Mouse (Mus musculus) megakaryocyte progenitor cell, adult 5-6 weeks (primary cell): Measurements from ENCODE around the gene Vegfc. TPM values are rescaled to one million over a fixed set of nuclear protein-coding genes. Genes with fewer than 3 reads are reported as not detected.

ENCODE experiments used
- ATAC-seq: replicated peaks from 2 replicates; pipeline ENCODE4 v1.8.0; 2016; ENCODE audit warnings: mild to moderate bottlenecking, moderate TSS enrichment, inconsistent platforms; ENCODE audit not compliant: poor library complexity
- total RNA-seq, 2 experiments: library from RNA; stranded (forward) in 1 of 2; stranded (reverse) in 1 of 2; fragments of 157-497, 149-512 nt in 1 of 2; fragments of 200-1000 nt in 1 of 2; gene quantifications; 2 replicates each; pipeline versions ENCODE4 v1.2.3 to v1.2.4; 2015 to 2017

Gene Vegfc
- total RNA-seq (2015) (1.2 TPM in 2 replicates), total RNA-seq (2017) (0.37 TPM in 1 of 2 replicates, not detected in the other)

DNA sequence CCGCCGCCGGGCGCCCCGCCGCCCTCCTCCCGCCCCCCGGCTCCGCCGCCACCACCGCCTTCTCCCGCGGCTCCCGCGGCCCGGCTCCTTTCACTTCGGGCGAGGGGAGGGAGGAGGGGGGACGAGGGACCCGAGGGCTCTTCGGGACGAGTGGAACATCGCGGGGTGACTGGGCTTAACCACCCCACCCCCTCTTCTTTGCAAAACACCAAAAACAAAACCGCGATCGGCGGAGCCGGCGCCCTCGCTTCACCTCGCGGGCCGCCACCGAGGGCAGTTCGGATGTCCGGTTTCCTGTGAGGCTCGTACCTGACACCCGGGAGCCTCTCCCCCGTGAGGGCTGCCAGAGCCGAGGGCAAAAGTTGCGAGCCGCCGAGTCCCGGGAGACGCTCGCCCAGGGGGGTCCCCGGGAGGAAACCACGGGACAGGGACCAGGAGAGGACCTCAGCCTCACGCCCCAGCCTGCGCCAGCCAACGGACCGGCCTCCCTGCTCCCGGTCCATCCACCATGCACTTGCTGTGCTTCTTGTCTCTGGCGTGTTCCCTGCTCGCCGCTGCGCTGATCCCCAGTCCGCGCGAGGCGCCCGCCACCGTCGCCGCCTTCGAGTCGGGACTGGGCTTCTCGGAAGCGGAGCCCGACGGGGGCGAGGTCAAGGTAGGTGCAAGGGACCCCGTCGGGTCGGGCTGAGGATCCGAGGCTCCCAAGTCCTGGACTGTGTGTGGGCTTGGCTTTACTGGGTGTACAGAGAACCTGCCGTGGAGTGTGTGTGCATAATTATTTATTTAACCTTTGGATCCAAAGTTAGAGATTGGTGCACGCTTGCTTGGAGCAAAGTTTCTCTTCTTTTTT, at the start of gene Vegfc:
Gene Vegfc (plus strand): TSS at position 336 of the 850 bp plus-strand sequence.
- ATAC-seq, result peak; percentile 50

DNA sequence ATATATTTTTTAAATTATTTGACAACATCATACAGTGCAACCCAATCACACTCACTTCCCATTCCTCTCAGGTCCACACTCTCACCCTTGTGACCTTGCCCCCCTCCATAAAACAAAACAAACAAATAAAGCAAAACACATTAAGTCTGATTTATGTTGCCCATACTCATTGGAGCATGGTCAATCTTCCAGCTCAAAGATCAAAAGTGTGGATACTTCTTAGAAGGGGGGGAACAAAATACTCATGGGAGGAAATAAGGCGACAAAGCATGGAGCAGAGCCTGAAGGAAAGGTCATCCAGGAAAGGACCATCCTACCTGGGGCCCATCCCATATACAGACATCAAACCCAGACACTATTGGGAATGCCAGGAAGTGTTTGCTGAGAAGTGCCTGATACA, 42.8 kb upstream of the Vegfc start:
- no peak for ATAC-seq

DNA sequence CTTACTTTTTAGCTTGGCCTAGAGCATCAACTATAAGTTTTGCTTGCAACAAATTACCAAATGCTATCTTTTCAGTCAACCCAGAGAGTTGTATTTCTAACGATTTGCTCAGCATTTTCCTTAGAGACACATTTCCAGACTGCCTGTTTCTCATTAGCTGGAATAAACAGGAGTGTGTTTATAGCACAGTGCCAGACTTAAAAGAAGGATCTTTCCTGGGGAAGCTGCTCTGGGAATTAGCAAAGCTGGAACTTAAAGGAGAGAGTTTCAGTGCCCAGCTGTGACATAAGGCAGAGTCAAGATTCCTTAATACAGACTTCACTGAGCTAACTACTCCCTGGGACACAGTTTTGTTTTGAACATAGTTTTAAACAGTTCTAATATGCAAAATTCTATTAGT, 34.8 kb upstream of the Vegfc start:
- no peak for ATAC-seq

DNA sequence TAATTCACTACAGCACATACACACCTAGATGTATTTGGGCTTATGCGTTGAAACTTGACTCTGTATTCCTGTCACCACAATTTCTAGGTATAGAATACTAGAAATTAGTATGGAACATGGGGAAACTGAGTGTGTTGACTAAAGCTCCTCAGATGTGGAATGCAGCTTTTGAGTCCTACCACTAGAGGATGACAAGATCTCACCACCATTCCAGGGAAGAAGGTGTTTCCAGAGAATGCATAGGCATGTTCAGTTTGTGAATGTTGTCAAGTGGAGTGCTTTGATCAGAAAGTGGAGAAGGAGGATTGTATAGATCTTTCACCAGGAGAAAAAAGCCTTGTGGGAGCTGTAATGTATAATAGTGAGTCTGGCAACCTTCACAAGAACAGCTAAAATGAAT, 33.9 kb upstream of the Vegfc start:
- no peak for ATAC-seq

DNA sequence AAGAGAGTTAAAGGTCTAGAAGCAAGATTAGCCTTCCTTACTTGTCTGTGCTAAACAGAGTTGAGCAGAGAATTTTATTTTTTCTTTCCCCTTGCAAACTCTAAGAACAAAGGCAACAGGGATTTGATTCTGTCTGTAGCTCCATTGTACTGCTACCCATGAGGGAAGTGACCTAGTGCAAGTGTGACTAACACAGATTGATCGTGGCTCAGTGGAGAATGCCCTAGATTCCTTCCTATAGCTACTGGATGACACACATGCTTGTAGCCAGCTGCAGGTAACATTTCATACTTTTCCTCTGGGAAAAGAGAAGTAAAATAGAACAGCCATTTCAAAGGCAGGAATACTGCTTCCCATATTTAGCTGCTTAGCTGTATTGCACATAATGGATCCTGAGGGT, 24.2 kb upstream of the Vegfc start:
- no peak for ATAC-seq

DNA sequence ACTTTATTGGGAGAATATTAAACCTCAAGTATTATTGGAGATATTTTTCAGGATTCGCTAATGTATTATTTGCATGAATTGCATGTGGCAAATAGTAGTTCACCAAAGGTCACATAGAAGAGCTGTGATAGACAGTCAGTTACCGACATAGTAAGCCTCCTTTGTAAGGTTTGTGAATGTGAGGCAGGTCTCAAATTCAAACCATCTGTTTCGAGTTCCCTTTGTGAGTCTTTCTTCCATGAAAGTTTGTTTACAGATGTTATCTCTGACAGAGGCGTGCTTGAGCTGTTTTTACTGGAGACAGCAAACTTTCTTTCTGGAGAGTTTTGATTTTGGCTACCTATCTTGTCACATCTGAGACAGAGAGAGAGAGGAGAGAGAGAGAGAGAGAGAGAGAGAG, 11.9 kb upstream of the Vegfc start:
- ATAC-seq, result no peak

DNA sequence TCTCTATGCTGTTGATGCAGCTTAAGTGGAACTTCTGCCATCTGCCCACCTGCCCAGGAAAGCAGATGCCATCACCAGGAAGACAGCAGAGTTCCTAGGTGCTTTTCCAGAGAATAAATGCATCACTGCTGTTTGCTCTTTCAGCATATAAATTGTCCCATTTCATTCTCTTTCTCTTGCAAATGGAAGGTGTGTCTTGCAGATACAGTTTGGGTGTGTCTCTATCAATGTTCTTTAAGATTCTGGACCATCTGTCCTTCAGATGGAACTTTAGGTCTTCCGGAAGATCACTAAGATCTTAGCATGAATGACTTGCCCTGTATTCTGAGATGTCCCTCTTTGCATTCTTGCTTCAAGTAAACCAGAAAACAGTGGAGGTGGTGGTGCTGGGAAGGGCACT, 1.1 kb upstream of the Vegfc start:
- no peak for ATAC-seq

DNA sequence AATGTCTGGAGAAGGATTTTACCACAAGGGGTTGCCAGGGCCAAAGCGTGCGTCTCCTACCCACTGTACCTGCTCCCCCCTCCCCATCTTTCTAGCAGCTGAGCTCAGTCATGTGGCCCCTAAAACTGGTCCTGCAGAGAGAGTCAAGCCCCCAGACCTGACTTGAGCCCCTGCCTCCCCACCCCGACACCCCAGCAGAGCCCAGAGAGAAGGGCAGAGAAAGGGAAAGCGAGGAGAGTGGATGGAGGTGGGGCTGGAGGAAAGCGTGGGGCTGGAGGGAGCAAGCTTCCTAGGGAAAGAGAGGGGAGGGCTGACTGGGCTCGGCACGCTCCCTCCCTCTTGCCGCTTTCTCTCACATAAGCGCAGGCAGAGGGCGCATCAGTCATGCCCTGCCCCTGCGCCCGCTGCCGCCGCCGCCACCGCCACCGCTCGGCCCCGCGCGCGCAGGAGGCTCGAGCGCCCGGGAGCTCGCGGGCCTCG, 575 bp upstream of the Vegfc start:
- ATAC-seq, result peak; percentile 73

DNA sequence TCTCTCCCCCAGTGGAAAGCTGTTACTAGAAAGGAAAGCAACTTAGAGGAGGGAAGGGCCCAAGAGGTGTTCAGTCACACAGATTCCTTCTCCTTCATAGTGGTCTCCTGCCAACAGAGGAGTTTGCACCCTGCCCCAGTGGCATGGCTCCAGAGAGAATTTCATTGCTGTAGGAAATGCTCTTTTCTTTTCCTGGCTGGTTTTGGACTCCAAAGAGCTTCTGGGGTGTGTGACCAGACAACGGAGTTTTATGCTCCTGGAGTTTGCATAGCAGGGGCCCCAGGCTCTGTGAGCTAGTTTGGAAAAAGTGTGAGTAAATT, 675 bp downstream of the Vegfc start:
- 0 out of 2 replicates have a peak, but pooled peaks have one; percentile 1 for ATAC-seq

DNA sequence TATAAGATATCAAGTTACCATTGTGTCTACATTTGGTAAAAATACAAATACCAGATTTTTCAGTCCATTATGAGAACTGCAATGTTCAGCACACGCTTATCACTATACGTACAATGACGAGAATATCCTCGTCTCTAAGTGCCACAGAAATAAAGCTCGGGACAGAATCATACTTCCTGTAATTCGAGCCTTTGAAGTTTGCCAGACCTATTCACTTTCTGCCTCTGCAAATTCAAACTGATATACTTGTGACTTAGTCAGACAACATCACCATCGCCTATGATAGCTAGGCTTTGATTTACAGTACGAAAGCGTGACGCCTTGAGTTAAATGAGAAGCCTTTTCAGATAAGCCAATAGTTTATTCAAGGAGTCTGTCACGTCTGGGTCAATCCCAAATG, 1.6 kb downstream of the Vegfc start:
- ATAC-seq, result no peak

DNA sequence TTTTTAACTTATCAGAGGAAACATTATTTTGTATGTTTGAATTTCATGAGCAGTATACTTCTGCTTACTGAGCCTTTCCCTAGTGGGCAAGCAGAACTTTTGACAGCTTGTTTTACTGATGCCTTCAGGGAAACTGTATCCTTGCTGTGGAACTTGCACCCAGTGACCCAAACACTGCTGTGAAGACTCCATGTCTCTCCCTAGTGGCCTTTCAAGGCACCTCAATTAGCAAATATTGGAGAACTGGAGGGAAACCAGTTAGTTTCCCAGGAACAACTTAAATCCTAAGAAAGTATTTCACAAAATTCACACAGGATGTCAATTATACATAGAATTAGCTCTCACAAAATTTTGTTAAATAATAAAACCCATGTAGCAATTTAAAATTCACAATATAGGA, 2.2 kb downstream of the Vegfc start:
- peak; percentile 36 for ATAC-seq

DNA sequence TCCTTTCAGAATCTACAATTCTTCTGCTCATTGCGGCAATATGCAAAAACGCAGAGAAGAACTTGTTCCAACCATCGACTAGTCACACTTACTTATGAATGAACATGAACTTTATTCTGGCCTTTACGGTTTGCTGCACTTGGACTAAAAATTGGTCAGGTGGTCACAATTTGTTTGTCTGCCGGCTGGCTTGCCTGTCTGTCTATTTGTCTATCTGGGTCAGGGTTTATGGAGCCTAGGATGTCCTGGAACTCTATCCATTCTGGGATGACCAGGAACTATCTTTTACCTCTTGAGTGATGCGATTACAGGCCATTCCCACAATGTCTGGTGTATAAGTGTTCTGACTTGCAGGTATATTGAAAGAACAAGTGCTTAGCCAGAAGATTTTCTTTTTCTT, 8.5 kb downstream of the Vegfc start:
- no peak for ATAC-seq

DNA sequence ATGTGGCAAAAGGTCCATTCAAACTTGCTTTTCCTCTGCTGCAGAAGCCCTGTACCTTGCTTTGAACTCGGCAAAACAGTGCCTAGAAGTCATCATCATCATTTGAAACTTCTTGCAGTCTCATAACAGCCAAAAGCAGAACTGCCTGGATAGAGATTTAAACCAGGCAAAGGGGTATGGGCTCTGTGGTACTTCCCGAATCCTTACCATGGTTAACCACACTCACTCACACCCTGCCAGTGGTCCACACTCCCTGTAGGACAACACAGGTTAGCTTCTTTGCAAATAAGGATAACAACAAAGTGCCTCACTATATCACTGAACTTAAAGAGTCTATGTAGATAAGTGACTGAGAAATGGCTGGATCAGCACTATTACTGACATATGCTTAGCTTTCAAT, 9.7 kb downstream of the Vegfc start:
- ATAC-seq, result peak; percentile 93

DNA sequence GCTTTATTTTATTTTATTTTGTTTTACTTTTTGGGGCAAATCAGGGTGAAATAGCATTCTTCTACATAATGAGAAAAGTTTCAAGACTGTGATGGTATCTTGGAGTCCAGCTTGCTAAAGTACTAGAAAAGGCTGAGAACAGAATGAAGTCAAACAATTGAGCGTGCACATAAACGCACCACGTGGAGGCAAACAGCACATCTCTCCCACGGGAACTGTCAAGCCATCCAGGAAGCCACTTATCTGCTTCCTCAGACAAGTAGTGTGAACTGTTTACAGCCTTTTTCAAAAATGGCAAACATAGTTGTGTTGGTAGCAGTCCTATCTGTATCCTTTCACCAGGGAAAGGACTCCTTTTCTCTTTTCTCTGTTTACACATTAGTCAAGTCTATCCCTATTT, 11.8 kb downstream of the Vegfc start:
- no peak for ATAC-seq

DNA sequence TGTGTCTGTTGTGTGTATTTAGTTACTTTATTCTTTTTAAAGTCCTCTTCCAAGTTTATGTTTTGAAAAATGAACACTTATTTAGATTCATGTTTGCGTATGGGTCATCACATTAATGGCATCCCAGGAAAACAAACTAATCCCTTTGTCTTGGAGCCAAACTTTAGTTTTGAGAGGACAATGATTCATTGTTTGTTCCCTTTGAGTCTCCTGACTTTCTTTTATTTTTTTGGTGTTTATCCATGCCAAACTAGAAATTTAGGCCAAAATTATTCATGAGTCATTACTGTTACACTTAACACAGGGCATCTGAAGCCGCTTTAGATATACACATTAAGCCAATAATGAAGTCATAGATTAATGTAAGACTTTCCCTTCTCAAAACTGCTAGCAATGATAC, 12.5 kb downstream of the Vegfc start:
- ATAC-seq, result no peak

DNA sequence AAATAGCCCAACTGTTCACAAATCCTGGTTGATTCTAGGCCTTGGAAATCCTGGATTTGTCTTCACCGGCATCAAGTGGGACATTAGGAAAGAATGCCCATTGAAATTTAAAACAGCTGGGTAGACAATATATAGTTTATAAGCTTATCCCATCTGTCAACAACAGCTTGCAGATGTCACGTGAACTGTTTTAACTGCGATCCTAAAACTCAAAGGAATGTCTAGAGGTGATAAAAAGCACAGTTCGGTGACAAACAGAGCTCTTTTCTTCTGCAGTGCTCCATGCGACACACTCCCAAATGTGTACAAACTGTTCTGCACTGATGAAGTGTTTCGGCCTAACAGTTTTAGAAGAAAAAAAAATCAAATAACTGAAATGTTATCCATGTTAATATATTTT, 22.7 kb downstream of the Vegfc start:
- ATAC-seq, result no peak

DNA sequence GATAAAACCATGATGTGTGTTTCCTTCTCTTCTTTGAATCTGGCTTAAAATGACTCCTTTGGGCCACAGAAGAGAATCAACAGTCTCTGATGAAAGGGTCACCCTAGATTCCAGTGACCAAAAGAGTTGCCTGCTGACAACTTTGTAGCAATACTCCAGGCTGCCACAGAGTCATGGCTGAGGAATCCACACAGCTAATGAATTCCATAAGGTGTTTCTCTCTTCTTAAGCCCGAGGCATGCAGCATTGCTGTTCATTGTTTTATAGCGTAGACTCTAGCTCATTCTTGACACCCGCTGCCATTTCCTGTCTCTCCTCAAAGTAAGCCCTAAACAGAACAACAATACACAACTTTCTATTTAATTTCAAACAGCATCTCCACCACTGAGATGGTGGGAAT, 37.2 kb downstream of the Vegfc start:
- ATAC-seq, result no peak

DNA sequence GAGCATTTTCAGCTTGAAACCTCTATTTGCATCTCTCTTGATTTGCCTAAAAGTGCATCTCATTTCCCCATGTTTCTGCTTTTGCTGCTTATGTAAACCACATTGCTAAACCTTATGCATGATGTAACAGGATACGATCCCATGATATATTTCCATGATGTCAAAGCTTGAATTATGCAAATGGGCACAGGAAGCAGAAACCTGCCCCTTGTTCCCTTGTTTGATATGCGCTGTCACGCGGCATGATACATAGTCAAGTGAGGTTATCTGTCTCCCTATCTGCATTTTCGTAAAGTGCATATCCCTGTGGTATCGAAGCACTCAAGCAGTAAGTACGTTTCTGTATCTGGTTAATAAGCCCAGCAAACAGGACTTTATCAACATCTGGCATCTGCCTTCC, 42.7 kb downstream of the Vegfc start:
- ATAC-seq, result peak; percentile 95

DNA sequence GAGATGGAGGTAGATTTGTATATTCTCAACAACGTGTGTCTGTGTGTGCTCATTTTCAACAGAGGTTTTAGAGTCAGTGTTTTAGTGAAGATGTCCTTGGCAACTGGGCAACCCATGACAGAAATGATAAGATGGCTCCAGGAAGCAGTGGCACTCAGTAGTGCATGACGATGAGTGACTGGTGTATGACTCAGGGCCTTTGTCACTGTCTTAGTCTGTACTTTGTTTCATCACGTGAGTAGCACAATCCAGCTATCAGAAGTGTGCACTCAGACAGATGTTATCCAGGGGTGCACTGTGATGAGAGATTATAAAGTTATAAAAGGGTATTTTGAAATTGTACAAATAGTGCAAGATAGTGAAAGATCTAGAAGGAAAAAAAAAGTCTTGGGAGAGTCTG, 44.5 kb downstream of the Vegfc start:
- no peak for ATAC-seq

DNA sequence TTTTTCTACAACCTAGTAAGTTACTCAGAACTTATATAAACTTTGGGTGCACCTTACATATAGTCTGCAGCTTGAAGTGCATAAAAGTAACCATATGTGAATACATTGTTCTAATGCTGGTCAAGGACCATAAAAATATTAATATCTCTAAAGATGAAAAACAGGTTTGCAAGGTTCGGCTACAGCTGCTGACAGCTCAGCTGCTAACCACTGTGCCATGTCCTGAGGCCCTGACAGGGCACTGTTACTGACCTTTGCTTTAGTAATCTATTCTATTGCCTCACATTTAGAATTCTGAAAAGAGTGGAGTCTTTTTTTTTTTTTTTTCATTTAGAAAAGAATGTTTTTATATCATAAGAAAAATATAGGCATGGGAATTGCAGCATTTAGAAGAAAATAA, 44.9 kb downstream of the Vegfc start:
- ATAC-seq, result no peak

DNA sequence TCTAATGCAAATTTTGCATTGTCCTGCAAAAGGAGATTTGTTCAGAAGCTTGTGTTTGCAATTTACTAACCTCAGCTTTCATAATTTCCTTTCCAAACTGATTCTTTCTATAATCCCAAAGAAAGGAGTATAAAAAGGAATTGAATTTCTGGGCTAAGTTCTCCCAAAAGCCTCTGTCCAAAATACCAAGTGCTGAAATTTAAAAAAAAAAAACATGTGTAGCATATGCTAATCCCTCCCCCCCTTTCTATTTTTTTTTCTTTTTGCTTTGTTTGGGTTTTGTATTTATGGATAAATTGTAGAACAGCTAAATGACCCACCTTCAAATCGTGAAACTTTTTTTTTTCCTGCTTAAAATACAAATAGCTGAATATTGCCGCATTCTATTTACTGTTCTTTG, 53.2 kb downstream of the Vegfc start:
- no peak for ATAC-seq

DNA sequence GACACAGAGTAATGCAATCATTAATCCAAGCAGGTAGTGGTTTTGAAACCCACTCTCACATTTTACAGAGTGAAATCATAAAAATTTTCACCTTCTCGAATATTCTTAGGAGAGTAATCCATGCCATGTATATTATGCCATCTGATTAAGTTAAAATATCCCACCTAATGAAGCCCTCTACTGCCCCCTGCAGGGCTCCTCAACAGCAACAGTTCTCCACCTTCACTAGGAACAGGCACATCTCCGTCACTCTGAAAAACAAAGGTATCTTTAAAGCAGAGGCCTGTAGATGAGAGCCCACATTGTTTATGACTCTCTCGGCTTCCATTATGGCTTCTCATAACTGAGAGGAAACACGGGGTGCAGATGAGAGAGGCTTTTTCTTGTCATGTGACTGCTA, 75.8 kb downstream of the Vegfc start:
- peak; percentile 94 for ATAC-seq

DNA sequence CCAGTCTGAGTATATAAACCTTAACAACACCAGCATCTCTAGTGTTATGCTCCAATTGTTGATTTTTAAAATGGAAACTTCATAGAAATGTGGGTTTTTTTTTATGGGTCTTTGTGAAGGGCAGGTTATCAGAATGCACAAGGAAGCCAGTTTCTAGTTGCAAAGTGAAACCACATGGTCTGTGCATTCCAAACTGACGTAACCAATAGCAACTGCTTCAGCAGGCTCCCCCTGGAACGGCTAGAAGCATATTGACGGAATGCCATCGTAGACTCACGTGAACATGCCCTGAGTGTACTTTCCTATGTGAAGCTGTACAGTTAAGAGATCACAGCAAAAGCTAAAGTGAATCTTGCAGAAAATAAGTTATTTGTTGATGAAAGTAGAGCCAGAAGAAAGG, 86.1 kb downstream of the Vegfc start:
- peak; percentile 92 for ATAC-seq
